Mouse (Mus musculus) brown adipose tissue, adult 24 weeks (tissue): ENCODE measurements around the gene Epb41l2. TPM values are rescaled to one million over a fixed set of nuclear protein-coding genes. Genes with fewer than 3 reads are reported as not detected.

Experiments
- H3K27ac ChIP-seq: fragments of 200-500 bp; replicated peaks from 2 replicates; pipeline ENCODE4 v1.5.1; 2012; ENCODE audit warnings: low read depth, mild to moderate bottlenecking, low read length
- H3K4me1 ChIP-seq: fragments of 200-500 bp; 2 replicates; pipeline ENCODE4 v1.6.1; 2012; ENCODE audit warnings: low read length, mixed read lengths; ENCODE audit not compliant: control insufficient read depth, insufficient read depth, insufficient read length
- H3K4me3 ChIP-seq: fragments of 200-500 bp; 2 replicates; pipeline ENCODE4 v1.5.1; 2012; ENCODE audit warnings: low read depth, mild to moderate bottlenecking, low read length, moderate library complexity; ENCODE audit not compliant: insufficient read depth
- polyA plus RNA-seq: library from polyadenylated mRNA; stranded (reverse); fragments of >200 nt; gene quantifications from 2 replicates; pipeline ENCODE4 v1.2.4, GENCODE M21; 2012; ENCODE audit not compliant: missing spikeins, insufficient read depth, insufficient read length

The Epb41l2 gene
- polyA plus RNA-seq, 1 experiment, result 148 TPM

- Histone ChIP-seq H3K27ac (0 out of 2 replicates have a peak overlapping the region, but pooled peaks have one; percentile 2), H3K4me3 (no peak overlapping the region), H3K4me1 (peaks cover 11% of the 10 kb centered on the region)
Measured at GRCm38 (mm10) chr10:25446953-25447525, 87.4 kb downstream of the Epb41l2 start.

DNA sequence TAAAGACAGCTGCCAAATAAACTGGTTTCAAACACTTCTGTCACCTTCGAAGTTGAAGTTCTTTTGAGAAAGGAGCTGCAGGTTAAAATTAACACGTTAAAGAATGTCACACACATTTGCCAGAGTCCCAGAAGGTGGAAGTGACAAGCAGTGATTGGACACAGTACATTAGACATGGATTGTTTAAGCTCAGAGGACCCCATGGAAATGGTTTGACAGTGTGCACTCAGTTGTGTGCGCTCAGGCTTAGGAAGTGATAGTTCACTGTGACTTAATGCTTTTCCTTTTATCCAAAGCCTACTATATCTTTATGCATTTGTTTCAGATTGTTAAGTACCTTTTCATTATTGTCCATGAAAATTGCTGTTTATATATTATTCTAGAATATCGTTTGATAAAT lies 89.1 kb downstream of the Epb41l2 start:
- no peak overlapping the region for H3K4me3 ChIP-seq
- H3K4me1 ChIP-seq, result peaks cover 11% of the 10 kb centered on the region
- no peak overlapping the region for H3K27ac ChIP-seq

GRCm38 (mm10) chr10:25449312-25450020 lies 89.9 kb downstream of the Epb41l2 start:
- Histone ChIP-seq H3K4me1 (peaks cover 8% of the 10 kb centered on the region), H3K4me3 (no peak overlapping the region), H3K27ac (peak overlapping the region; percentile 25)

DNA sequence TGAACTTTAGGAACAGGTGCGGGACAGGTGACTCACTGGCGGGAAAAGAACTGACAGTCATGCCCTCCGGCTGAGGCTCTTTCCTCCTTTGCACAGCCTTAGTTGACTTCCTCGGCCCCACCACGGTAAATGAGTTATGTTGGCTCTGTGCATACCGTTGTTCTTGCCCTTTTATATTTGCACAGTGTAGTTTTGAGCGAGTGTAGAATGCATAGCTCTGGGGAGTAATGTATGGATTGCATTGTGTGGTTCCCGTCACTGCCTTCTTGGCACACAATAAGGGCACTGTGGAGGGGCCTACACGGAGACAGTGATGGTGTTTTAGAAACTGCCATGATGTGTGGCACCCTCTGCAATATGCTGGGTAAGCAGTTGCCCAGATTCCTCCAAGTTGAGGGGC lies 93.6 kb downstream of the Epb41l2 start:
- Histone ChIP-seq H3K4me3 (no peak overlapping the region), H3K4me1 (peaks cover 4% of the 10 kb centered on the region), H3K27ac (no peak overlapping the region)

DNA sequence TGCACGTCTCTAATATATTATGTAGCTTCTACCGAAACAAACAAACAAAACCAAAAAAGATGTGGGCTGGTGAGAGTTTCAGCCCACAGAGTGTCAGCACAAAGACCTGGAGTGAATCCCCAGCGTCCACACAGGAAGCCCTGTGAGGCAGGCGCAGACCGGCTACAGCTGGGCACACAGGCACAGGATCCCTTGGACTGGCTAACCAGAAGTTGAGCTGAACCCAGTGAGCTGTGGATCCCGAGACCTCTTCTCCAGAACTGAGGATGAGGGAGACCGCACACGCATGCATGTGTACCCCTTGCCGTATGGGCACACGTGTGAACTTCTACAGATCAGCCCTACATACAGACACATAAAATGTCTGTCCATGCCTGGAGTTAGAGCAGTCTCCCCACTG lies 94.2 kb downstream of the Epb41l2 start:
- Histone ChIP-seq H3K4me1 (peaks cover 4% of the 10 kb centered on the region), H3K4me3 (no peak overlapping the region), H3K27ac (no peak overlapping the region)

DNA sequence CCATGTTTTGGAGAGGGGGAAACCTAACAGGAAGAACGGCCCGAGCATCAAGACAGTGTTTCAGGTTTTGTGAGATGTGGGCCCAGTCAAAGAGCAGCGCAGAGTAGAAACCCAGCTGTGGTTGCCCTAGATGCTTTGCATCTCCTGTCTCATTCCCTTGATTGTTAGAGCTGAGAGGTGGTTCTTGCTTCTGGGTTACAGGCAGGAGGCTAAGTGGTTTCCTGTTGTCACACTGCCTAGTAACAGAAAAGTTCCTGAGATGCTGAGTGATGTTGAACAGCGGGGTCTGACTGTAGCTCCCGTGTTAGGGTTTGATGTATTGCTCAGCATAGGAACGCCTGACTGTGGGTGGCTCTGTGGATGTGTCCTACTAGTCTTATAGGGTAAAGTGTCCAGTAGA lies 97.5 kb downstream of the Epb41l2 start:
- no peaks in the 10 kb centered on the region; the same call in none of the 2 replicates for H3K4me1 ChIP-seq
- H3K27ac ChIP-seq, result no peak overlapping the region
- no peak overlapping the region for H3K4me3 ChIP-seq

GRCm38 (mm10) chr10:25457996-25458395 lies 98.4 kb downstream of the Epb41l2 start:
- Histone ChIP-seq H3K4me1 (no peaks in the 10 kb centered on the region; the same call in none of the 2 replicates), H3K4me3 (no peak overlapping the region), H3K27ac (no peak overlapping the region; the same call in 1 of the 2 replicates)

DNA sequence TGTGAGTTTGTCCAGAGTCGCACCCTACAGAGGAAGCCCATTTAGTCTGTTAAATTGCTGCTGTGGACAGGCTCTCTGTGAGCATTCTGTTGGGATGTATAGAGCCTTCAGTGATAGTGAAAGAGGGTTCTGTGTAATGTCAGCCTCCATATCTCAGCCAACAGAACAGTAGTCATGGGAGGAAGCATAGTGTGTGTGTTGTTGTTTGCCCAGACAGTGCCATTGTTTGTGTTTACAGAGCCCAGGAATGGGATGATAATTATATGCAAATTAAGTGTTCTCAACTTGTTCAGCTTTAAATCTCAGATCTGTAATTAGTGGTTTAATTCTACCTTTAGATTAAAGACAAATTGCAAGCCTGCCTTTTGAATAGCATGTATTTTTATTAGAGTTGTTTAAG lies 102.2 kb downstream of the Epb41l2 start:
- Histone ChIP-seq H3K27ac (no peak overlapping the region), H3K4me3 (no peak overlapping the region), H3K4me1 (no peaks in the 10 kb centered on the region; the same call in none of the 2 replicates)

GRCm38 (mm10) chr10:25462669-25463068 lies 103.1 kb downstream of the Epb41l2 start:
- no peak overlapping the region for H3K4me3 ChIP-seq
- H3K27ac ChIP-seq, result no peak overlapping the region
- H3K4me1 ChIP-seq, result no peaks in the 10 kb centered on the region; the same call in 1 of the 2 replicates

GRCm38 (mm10) chr10:25466493-25466892 lies 106.9 kb downstream of the Epb41l2 start:
- Histone ChIP-seq H3K4me1 (no peaks in the 10 kb centered on the region; the same call in 1 of the 2 replicates), H3K4me3 (no peak overlapping the region), H3K27ac (no peak overlapping the region)

DNA sequence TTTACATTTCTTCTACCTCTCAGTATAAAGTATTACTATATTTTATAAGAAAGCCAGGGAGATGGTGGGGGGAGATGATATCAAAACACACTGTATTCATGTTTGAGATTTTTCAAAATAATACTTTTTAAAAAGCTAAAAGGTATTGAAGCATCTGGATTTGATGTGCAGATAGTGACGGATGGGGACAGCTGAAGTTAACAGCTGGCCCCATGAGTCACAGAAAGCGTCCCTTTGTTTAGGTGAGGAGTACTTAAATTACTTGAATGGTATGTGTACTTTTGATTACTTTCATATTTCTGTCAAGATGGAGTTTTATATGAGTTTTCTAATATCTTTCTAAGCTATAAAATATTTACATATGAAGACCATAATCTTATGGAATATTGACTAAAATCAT lies 112.3 kb downstream of the Epb41l2 start:
- no peak overlapping the region for H3K4me3 ChIP-seq
- H3K27ac ChIP-seq, result no peak overlapping the region
- no peaks in the 10 kb centered on the region for H3K4me1 ChIP-seq

DNA sequence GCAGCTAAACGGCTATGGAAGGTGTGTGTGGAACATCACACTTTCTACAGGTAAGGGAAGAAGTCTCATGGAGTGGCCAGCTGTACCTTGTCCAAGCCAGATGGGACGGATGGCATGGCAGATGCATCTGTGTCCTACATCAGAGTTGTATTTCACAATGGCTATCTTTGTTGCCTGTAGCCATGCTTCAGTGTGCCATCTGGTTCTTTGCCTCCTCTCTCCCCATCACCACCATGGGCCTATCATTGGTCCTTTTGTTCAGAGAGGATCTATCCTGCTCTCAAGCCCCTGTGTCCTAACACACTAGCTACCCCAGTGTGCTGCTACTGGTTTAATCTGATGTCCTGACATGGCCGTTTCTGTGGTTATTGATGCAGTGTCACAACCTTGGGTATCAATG lies 120.1 kb downstream of the Epb41l2 start:
- Histone ChIP-seq H3K4me3 (no peak overlapping the region), H3K27ac (no peak overlapping the region), H3K4me1 (peaks cover 4% of the 10 kb centered on the region; the same call in 1 of the 2 replicates)

- Histone ChIP-seq H3K4me1 (peaks cover 4% of the 10 kb centered on the region; the same call in 1 of the 2 replicates), H3K27ac (no peak overlapping the region), H3K4me3 (no peak overlapping the region)
Measured at GRCm38 (mm10) chr10:25482791-25483190, 123.2 kb downstream of the Epb41l2 start.

DNA sequence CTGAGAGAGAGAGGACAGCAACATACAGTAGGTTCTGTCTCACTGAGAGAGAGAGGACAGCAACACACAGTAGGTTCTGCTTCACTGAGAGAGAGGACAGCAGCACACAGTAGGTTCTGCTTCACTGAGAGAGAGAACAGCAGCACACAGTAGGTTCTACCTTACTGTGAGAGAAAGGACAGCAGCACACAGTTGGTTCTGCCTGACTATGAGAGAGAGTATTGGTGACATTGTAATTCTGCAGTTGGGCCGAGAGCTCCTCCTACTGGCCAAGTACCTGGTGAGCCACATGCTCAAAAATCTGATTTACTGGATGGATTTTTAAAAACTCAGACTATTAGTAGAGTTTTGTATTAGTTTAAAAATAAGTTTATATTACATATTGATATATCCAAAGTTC lies 128.9 kb downstream of the Epb41l2 start:
- H3K27ac ChIP-seq, result 0 out of 2 replicates have a peak overlapping the region, but pooled peaks have one; percentile 2
- no peaks in the 10 kb centered on the region for H3K4me1 ChIP-seq
- H3K4me3 ChIP-seq, result no peak overlapping the region

- H3K4me1 ChIP-seq, result no peaks in the 10 kb centered on the region
Measured at GRCm38 (mm10) chr10:25499323-25500071, 139.9 kb downstream of the Epb41l2 start.

More at GRCm38 (mm10) chr10:25499323-25500071, 139.9 kb downstream of the Epb41l2 start:
- no peak overlapping the region for H3K27ac ChIP-seq
- no peak overlapping the region for H3K4me3 ChIP-seq
